Mouse (Mus musculus): ENCODE measurements at regions not wholly inside any gene's neighbourhood (a gene's known extent, or its start where the extent isn't known, plus 50 kb on each side); places are given as distances from the start of the nearest gene placed in this dataset.

GRCm38 (mm10) chr3:6676382-6676781 is 56.1 kb upstream of the 1700008P02Rik start:
- no peak for DNase-seq (ENCODE audit: low spot score in 2 of 2)

- DNase-seq (ENCODE audit: low spot score in 2 of 2), result no peak
Observed at GRCm38 (mm10) chr3:6675354-6675753, 55.1 kb upstream of the 1700008P02Rik start.

Data from frontal cortex, postnatal 25 days (tissue).